Mouse (Mus musculus) urinary bladder, postnatal 10 days (tissue): ENCODE measurements around the gene Cdr2l.

Source experiments
- DNase-seq: peaks from one replicate; pipeline ENCODE4 v3.0.0; 2022; ENCODE audit warnings: low spot score

The Cdr2l gene

GRCm38 (mm10) chr11:115381743-115382539, at the start of gene Cdr2l:
Cdr2l (plus strand) TSS chr11:115381916.
- peak; percentile 68 for DNase-seq

DNA sequence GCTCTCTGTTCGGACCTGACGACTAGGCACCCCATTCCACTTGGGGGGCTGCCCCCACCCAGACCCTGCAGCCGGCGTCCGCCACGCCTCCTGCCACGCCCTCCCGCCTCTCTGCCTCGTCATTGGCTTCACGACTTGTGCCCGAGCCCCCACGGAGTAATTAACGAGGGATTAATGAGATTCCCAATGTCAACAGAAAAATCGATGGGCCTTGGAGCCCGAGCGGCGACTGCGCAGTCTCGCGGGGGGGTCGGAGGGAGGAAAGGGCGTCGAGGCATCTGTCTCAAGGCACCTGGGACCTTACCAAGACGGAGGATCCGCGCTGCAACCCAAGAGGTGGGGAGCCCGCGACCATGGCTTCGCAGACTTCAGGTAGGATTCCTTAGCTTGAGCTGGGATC, 47.2 kb upstream of the Cdr2l start, which contains the start of gene Otop3:
TSS of gene Otop3 (plus strand) at position 201 of the 400 bp plus-strand sequence.
- no peak for DNase-seq

GRCm38 (mm10) chr11:115335223-115335622, 46.5 kb upstream of the Cdr2l start:
- DNase-seq, result no peak

GRCm38 (mm10) chr11:115336115-115336514, 45.6 kb upstream of the Cdr2l start:
- DNase-seq, result no peak

DNA sequence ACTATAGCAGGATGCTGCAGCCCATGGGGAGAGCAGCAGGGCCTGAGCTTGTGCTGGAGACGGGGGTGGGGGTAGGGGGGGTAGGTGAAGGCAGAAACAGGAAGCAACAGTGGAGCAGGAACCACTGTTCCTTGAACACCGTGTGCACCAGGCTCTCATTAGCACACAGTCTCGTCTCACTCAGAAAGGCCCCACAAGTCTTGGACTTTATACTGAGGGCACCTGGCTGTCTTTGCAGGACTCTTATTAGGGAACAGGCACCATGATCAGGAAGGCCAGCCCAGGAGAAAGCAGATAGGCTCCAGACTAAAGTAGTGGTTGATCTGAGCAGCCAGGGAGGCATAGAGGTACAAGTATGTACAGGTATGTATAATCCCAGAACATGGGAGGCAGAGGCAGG, 44.4 kb upstream of the Cdr2l start:
- DNase-seq, result no peak

GRCm38 (mm10) chr11:115337826-115338225, 43.9 kb upstream of the Cdr2l start:
- no peak for DNase-seq

- no peak for DNase-seq
Observed at GRCm38 (mm10) chr11:115341246-115341645, 40.5 kb upstream of the Cdr2l start.

GRCm38 (mm10) chr11:115341866-115342265, 39.9 kb upstream of the Cdr2l start:
- no peak for DNase-seq

- DNase-seq, result no peak
Observed at GRCm38 (mm10) chr11:115344967-115345366, 36.7 kb upstream of the Cdr2l start.

DNA sequence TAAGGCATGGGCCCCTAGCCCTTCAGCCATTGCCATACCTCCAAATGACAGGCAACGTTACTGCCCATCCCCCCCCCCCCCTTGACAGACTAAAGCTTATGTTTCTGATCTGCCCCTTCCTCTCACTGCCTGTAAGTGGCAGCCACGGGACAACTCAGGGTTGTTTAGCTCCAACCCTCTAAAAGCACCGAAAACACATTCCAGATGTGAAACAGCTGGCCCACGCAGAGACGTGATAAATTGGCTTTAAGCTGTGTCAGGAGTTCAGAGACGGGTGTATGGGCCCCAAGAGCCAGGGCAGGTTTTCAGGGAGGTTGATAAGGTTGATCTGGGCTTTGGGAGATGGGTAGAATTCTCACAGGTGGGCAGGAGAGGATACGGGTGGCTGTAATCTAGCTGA, 36.2 kb upstream of the Cdr2l start:
- DNase-seq, result no peak

- no peak for DNase-seq
Observed at GRCm38 (mm10) chr11:115348681-115349248, 33.0 kb upstream of the Cdr2l start.

GRCm38 (mm10) chr11:115349976-115350375, 31.7 kb upstream of the Cdr2l start:
- no peak for DNase-seq

DNA sequence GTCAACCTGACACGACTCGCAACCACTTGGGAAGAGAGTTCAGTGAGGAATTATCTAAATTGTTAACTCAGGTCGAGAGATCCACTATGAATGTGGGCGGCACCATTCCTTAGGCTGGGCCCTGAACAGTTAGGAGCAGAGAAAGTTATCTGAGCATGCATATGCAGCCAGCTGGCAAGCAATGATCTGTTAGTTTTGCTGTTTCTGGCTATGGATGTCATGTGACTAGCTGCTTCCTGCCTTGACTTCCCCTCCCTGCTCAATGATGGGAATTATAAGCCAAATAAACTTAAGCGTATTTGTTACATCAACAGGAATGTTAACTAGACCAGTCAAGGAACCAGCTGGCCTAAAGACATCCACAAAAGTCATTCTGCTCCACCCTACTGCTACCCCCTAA, 28.3 kb upstream of the Cdr2l start:
- DNase-seq, result no peak

DNA sequence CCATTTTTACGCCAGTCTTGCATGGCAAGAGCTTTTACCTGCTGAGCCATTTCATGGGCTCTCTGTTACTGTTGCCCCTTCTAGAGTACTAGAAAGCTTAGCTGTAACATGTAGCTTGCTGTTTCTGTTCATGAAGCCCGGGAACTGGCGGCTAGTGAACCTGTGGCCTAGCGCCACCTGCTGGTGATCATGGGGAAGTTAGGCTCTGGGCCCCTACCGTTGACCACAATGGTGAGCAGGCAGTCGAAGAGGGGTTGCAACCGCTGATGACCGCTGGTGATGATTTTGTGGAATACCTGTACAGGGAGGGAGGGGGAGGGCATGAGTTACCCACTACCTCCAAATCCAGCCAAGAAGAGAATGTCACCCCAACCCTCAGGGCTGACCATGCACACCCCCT, 27.5 kb upstream of the Cdr2l start:
- DNase-seq, result no peak

GRCm38 (mm10) chr11:115358468-115358867, 23.2 kb upstream of the Cdr2l start:
- no peak for DNase-seq

DNA sequence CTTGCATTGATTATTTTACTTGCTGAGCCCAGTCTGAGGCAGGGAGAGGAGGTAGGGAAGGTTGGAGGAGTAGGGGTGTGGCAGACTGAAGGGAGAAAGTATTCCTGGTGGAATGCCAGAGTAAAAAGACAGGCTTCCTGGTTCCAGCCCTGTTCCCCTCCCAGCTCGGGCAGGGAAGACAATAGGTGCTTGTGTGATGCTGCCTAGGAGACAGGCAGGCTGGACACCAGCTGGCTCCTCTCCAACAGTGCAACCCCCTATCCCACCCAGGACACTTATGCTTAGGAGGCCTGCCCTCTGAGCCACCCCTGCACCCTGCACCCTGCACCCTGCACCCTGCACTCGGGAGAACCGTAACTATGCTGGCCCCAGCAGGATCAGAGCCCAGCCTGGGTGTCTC, 22.4 kb upstream of the Cdr2l start:
- DNase-seq, result no peak

- DNase-seq, result no peak
Observed at GRCm38 (mm10) chr11:115359726-115360125, 22.0 kb upstream of the Cdr2l start.

GRCm38 (mm10) chr11:115364136-115364535, 17.6 kb upstream of the Cdr2l start:
- no peak for DNase-seq

DNA sequence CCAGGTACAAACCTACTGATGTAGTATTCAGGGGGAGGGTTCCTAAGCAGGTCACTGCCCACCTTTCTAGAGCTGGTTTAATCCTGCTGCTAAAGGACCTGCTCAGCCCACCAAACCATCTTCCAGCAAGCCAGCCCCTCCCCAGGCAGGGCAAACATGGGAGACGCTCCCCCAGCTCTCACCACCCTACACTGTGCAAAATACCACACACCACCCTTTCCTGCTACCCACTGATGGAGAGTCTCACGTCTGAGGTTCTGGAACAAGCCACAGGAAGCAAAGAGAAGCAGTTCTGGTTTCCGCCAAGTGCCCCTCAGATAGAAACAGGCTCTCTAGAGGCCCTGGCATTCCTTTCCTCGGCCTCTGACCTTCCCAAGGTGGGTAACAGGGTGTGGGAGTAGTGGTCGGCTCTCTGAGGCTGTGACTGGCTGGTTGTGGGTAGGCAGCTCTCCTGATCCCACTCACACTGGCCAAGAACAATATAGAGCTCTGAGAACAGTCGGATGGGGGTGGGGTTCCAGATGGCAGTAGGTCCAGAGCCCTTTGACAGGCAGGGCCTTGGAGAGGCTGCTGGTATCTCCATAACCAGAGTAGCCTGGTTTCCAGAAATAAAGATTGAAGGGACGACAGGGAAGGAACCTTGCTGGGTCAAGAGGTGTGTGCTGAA, 15.5 kb upstream of the Cdr2l start:
- no peak for DNase-seq

DNA sequence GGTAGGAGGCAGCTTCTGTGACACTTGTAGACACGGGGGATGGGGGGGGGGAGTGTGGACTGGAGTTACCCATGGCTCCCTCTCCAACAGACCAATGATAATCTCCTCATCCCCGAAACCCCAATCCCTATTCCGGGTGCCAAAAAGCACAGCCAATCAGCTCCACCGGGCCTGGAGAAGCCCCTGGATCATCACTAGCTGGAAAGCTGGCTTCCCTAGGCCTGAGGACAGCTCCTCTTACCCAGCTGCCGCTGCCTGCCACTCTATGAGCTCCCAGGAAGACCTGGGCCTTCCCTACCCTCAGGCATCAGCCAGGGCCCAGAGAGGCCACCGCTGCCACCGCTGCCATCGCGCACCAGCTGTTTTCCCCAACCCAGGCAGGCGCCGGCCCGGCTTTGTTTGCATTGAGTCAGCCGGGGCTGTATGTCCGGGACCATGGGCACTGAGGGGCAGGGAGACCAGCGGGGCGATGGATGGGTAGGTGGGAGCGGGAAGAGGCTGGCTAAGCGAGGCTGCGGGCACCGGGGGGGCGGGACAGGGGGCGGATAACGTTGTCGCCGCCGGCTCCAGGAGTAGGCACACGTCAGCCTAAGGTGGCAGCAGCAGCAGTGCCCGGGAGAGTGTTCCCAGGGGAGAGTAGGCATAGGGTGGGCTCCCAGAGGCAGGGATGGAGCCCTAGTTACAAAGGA, 14.9 kb upstream of the Cdr2l start:
- no peak for DNase-seq

DNA sequence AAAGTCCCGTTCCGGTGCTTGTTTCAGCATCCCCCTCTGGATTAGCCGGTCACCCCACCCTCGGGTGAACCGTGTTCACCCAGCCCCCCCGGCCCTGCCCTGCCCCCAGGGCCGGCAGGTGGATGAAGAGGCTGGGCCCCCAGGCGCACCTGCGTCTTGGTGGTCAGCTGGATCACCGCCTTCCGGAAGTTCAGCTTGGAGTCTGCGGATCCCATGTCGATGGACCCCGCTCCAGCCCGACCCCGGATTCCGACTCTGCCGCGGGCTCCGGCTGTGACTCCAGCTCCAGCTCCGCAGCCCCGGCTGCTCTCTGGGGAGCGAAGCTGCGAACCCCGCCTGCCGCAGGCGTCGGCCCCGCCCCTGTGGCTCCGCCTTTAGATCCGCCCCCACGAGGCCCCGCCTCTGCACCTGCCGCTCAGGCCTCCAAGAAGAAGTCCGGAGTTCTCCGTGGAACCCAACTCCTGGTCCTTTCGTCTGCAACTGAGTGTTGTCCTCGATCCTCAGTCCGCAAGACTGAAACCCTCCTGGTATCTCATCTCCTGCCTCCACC, 14.2 kb upstream of the Cdr2l start, which contains the start of gene Hid1:
TSS of gene Hid1 (minus strand) at position 362 of the 550 bp plus-strand sequence.
- no peak for DNase-seq

DNA sequence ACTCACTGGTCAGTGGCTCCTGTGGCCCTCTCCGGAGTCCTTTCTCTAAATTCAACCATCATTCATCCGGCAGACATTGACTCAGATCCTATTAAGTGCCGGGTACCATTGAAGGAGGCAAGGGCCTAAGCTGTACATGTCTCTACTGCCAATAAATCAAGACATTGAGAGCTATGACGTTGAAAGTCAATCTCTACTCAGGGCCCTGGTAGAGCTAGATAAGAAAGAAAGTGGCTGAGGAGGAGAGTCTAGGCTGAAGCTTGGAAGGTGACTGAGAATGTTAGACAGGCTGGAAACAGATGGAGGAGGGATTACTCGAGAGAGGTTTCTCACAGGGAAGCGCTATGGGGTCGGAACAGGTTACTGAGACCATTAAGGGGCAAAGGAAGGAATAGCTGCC, 11.3 kb upstream of the Cdr2l start:
- no peak for DNase-seq
